Mouse (Mus musculus): ENCODE measurements at regions not wholly inside any gene's neighbourhood (a gene's known extent, or its start where the extent isn't known, plus 50 kb on each side); places are given as distances from the start of the nearest gene placed in this dataset.

DNA sequence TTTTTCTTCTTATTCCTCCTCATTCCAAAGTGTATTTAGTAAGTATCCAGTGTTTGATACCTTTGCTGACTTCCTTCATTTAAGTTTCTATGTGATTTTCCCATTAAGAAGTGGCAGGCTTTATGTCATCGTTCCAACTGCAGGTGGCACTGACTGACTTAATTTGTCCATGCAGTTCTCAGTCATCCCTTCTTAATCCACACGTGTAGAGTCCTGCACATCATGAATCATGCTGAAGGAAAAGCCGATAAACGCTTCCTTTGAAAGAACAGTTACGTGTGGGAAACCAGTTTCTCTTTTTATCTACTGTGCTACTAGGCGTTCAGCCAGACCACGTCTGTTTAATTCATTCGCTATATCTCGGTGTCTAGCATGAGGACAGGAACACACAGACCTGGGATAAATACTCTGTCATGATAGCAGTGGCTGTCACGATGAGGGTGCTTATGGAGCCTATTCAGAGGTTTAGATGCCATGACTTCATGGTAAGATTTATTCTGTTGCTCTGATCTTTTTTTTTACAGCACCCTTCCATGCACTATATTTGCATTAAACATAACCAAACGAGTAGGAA is 68.0 kb downstream of the Twistnb start:
- 0 out of 2 replicates have a peak, but pooled peaks have one; percentile 18 for TF ChIP-seq CTCF (IDR thresholded peaks at IDR 0.05)
- TF ChIP-seq EP300 (IDR thresholded peaks at IDR 0.05) = no peak
